Comparison of ENCODE assay signal across 8 mouse cellular contexts in the genomic region with DNA sequence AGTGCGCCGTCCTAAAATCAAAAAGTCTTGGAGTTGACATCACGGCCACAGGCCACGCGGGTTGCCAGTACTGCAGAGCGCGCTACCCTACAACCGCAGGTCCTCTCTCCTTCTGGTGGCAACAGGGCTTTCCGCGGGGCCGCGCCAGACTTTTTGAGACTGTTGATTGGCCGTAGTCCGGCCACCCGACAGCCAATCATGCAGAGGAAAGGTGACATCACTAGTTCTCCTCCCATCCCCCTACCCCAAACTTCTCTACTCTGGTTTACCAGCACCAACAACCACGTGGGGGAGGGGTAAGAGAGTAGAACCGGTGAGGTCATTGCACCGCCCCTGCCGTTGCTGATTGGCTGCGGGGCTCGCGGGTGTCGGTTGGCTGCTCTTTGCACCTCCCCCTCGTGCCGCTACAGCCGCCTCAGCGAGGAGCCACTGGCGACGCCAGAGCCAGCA. TPM values are rescaled to one million over a fixed set of nuclear protein-coding genes. Genes with fewer than 3 reads are reported as not detected.
DNase-seq lines count a peak whose midpoint lies in the region; ATAC-seq lines count a peak whose summit lies in the region.

TSS of gene Cic (plus strand) at position 404 of the 450 bp plus-strand sequence.

- peak; percentile 98 for DNase-seq in ovary, adult 18-20 months (ENCODE audit: low spot score)
- DNase-seq in ovary, postnatal 10 days (ENCODE audit: low spot score) = no peak
- peak; percentile 100 for DNase-seq in embryo, embryonic 9.5 days (ENCODE audit: extremely low spot score)
- peak in 1 of 2 experiments; percentile 97 for DNase-seq in gastrocnemius, postnatal 36 days
- DNase-seq in intestine, embryonic 14.5 days (ENCODE audit: low spot score) = no peak
- peak; percentile 99 to 100 for DNase-seq in left cerebral cortex, postnatal 10 days (ENCODE audit: extremely low spot score in 1 of 2, low spot score in 2 of 2)
- peak; percentile 93 for DNase-seq in right cerebral cortex, postnatal 4 days

- peak within 1 kb of the TSS; percentile 92 for H3K27ac ChIP-seq in intestine, embryonic 14.5 days (ENCODE audit: low read depth)

- no peaks in the 10 kb centered on the region for H3K9me3 ChIP-seq in intestine, embryonic 14.5 days (ENCODE audit: control insufficient read depth, low read length)

- H3K4me3 ChIP-seq in intestine, embryonic 14.5 days (ENCODE audit: low read depth, low read length) = peak within 1 kb of the TSS; percentile 78

- WGBS in intestine, embryonic 14.5 days = 0% methylated on average over 28 of the region's 29 CpGs

- no peaks in the 10 kb centered on the region for H3K27me3 ChIP-seq in intestine, embryonic 14.5 days (replicated peaks; ENCODE audit: control insufficient read depth, insufficient read depth, low read length)

- intact Hi-C loops in gastrocnemius, postnatal 36 days (cut with DNase I) = no loop called here
- intact Hi-C loops in left cerebral cortex, postnatal 10 days (cut with DNase I) = no loop called here

- H3K4me2 ChIP-seq in intestine, embryonic 14.5 days (ENCODE audit: low read length) = peak within 1 kb of the TSS; percentile 85

- peak within 1 kb of the TSS; percentile 67 for H3K9ac ChIP-seq in intestine, embryonic 14.5 days (ENCODE audit: low read length)

- H3K4me1 ChIP-seq in intestine, embryonic 14.5 days (replicated peaks; ENCODE audit: control insufficient read depth, insufficient read depth, low read length) = peaks cover 19% of the 10 kb centered on the region

- peaks cover 14% of the 10 kb centered on the region for H3K36me3 ChIP-seq in intestine, embryonic 14.5 days (ENCODE audit: control insufficient read depth, insufficient read depth, low read length)

- peak; percentile 89 for ATAC-seq in intestine, embryonic 14.5 days (replicated peaks; ENCODE audit: low FRiP score, low TSS enrichment, low read depth)
- peak; percentile 72 for ATAC-seq in megakaryocyte progenitor cell, adult 5-6 weeks (replicated peaks; ENCODE audit: poor library complexity)

RNA-seq across cellular contexts. Expression of gene Cic, which starts in this region (rescaled TPM):
- 10 to 100 TPM; 31.4 to 37.6 TPM for total RNA-seq in gastrocnemius, postnatal 36 days (2021)
- 38.0 and 38.5 TPM in 2 replicates for polyA plus RNA-seq in intestine, embryonic 14.5 days (2014; fragmentation: Nextera tagmentation; extraction: Ambion mirVana)
- total RNA-seq in left cerebral cortex, postnatal 10 days (2021) = 100 to 1,000 TPM; 244 to 271 TPM
- 67.4 and 67.8 TPM in 2 replicates for total RNA-seq in megakaryocyte progenitor cell, adult 5-6 weeks (2015)
- 19.0 and 24.4 TPM in 2 replicates for total RNA-seq in megakaryocyte progenitor cell, adult 5-6 weeks (2017)

Comparison
In these comparisons a context has a peak if more than half of its experiments do, and no peak if none do; other contexts are left out.
1. DNase-seq: peak in ovary, adult 18-20 months (single experiment), embryo, embryonic 9.5 days (single experiment), left cerebral cortex, postnatal 10 days (2 of 2) and right cerebral cortex, postnatal 4 days (single experiment); none in ovary, postnatal 10 days (single experiment) and intestine, embryonic 14.5 days (single experiment).